Mouse (Mus musculus) cerebellum, adult 18-20 months (tissue): Measurements from ENCODE around the gene Sec24d.

Source experiments
- DNase-seq, 2 experiments: peaks; one replicate each; pipeline ENCODE4 v3.0.0; 2021

The Sec24d gene

GRCm38 (mm10) chr3:123298283-123298682, 31.0 kb downstream of the Sec24d start:
- DNase-seq: peak; percentile 76 to 78

DNA sequence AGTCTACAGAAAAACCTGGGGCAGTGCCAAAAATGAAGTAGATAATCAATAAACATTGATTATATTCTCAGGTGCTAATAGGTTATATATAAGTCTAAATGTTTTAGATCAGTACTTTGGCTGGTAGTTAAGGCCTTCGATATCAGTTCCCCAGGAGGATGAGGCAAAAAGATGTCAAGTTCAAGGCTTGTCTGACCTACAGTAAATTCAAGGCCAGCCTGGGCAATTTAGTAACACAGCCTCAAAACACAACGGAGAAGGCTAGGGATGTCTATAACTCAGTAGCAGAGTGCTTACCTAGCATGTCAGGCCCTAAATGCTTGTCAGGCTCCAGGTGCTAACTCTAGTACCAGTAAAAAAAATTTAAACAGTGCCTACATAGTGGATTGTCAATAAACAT, 34.3 kb downstream of the Sec24d start:
- no peak for DNase-seq

- DNase-seq: no peak
These were observed 38.4 kb downstream of the Sec24d start for GRCm38 (mm10) chr3:123305611-123306010.

DNA sequence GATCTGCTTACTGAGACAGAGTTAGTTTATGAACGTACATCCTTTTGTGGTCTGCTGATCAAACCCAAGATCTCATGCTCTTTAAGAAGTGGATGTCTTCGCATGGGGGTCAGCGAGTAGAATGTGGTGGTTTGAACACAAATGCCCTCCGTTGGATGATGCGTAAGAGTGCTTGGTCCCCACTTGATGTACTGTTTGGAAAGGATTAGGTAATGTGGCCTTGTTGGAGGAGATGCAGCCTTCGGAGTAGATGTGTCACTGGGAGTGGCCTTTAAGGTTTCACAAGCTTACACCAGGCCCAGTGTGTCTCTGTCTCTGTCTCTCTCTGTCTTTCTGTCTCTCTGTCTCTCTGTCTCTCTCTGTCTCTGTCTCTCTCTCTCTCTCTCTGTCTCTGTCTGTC, 40.2 kb downstream of the Sec24d start:
- no peak for DNase-seq

- DNase-seq: no peak
These were observed 41.9 kb downstream of the Sec24d start for GRCm38 (mm10) chr3:123309141-123309540.

- no peak for DNase-seq
These were observed 45.3 kb downstream of the Sec24d start for GRCm38 (mm10) chr3:123312477-123313062.

- no peak for DNase-seq
These were observed 46.2 kb downstream of the Sec24d start for GRCm38 (mm10) chr3:123313477-123313876.

DNA sequence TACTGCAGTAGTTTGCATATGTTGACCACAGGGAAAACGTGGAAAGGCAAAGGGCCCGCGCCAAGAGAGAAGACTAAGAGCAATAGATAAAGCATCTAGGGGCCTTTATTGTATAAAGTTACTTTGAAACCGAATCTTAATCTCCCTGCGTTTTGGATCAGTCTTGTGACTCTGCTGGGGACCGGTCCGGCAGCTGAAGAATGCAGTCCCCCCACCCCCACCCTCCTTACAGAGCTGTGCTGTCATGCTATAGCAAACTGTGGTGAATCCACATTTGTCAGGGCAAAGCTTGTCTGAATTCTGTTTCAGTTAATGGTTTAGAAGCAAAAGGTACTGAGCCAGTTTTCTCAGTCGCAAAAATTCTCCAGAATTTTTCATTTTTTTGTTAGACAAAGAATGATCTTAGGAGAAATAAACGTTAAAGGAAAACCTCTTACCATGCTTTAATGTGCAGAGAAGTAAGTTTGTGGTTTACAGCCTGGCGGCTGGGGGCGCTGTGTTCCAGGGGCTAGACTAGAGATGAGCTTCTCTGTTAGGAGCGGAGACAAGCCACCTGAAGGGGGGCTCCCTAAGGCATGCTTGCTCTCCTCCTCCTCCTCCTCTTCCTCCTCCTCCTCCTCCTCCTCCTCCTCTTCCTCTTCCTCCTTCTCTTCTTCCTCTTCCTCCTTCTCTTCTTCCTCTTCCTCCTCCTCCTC, 46.8 kb downstream of the Sec24d start:
- no peak for DNase-seq

- DNase-seq: no peak
These were observed 48.8 kb downstream of the Sec24d start for GRCm38 (mm10) chr3:123316066-123316465.

DNA sequence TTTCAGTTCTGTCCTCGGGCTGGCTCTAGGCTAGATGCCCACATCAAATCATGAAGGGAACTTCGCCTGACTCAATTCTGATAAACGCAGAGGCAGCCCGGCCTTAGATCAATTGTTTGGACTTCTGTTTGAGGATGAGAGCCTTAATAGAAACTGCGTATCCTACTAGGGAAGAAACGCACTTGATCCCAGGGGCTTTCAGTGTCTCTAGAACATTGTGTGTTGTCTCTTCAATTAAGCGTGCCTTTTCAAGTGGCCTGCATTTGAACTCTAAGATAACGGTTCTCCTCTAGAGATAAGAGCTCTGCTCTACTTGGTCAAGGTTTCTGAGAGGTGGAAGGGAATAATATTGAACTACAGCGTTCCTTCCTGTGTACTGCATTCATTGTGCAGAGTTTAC, 49.8 kb downstream of the Sec24d start:
- DNase-seq: no peak

GRCm38 (mm10) chr3:123320341-123320740, 53.1 kb downstream of the Sec24d start:
- no peak for DNase-seq

DNA sequence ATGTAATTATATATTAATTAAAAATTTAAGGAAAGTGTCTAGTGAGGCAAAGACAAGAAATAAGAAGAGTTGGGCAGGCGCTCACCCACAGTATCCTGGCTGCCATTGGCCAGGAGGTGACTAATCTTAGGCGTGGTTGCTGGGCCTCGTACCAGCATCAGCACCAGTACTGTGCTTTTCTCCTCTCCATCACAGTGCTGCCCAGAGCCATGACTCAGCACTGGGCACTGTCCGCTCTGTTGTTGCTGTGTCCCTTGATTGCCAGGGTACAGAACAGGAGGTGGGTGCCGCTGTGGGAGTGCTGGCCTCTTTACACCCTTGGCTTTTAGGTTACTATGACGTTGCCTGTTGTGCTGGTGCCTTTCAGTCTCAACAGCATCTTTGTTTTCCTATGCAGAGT, 54.4 kb downstream of the Sec24d start:
- DNase-seq: peak; percentile 5 to 9

- DNase-seq: peak in 1 of 2 experiments; percentile 36
These were observed 54.9 kb downstream of the Sec24d start for GRCm38 (mm10) chr3:123322147-123322546.

- DNase-seq: no peak
These were observed 57.1 kb downstream of the Sec24d start for GRCm38 (mm10) chr3:123324326-123324725.

DNA sequence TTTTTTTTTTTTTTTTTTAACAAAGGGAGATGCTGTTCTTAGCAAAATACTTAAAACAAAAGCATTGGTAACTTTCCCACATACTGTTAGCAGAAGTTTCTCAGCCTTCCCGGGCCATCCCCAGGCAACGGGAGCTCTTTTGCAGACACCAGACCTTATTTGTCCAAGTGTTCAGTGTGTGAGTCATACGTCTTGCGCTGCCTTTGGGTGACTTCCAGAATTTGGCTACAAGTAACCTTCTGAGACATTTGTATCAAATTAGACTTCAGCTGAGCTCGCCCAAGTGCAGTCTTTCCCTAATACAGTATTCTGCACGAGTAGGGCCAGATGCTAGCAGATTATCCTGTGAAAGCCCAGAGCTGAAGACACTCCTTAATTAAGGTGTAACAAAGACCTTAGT, 62.0 kb downstream of the Sec24d start:
- DNase-seq: no peak

DNA sequence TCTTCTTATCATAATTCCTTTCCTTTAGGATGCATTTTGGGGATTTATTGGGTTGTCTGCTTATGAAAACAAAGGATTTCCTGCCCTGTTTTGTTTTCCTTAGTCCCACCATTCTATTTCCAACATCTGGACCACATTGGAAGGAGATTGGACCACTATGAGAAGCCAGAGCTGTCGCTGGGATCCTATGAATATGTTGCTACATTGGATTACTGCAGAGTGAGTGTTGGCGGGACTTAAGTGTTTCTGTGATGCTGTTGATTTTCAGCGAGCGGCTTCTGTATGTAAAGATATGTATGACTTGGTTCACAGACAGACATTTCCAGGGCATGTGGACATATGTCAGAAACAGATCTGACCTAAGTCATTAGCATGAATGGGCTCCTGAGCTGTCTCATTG, 63.0 kb downstream of the Sec24d start:
- no peak for DNase-seq

- no peak for DNase-seq
These were observed 65.2 kb downstream of the Sec24d start for GRCm38 (mm10) chr3:123332330-123333054.

- DNase-seq: no peak
These were observed 65.8 kb downstream of the Sec24d start for GRCm38 (mm10) chr3:123333055-123333424.

DNA sequence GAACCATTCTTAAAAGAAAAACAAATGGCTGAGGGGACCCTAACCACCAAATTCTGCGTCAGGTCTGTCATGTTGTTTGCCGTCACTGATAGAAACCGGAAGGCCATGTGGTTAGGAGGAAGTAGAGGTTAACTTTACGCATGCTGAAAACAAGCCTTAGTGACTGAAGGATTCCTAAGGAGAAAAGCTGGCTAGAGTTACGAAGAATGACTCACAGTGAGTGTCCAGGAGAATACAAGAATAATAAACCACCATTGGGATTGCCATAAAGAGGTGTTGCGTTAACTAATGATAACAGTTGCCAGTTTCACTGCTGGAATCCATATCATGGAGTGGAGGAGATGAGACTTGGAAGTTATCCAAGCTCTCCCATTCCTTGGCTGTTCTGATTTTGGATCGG, 67.7 kb downstream of the Sec24d start:
- DNase-seq: no peak

GRCm38 (mm10) chr3:123335480-123335879, 68.2 kb downstream of the Sec24d start:
- DNase-seq: no peak

GRCm38 (mm10) chr3:123336455-123336854, 69.2 kb downstream of the Sec24d start:
- no peak for DNase-seq

DNA sequence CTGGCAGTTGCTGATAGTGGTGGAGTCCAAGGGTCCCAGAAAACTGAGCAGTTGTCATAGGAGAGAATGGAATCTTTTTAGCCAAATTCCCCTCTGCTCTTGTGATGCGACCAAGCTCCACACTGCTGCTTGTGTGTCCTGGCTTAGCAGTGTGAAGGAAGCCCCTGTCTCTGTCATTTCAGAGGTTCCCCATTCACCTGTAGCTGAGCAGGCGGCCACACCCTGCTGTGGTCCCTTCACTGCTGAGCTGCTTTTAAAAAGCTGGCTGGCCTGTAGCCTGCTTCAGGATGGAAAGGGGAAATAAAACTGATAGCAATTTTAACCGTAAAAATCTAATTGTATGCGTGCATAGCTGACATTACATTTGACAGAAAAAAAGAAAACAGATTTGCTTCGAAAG, 69.7 kb downstream of the Sec24d start:
- DNase-seq: no peak

- no peak for DNase-seq
These were observed 70.6 kb downstream of the Sec24d start for GRCm38 (mm10) chr3:123337853-123338252.

DNA sequence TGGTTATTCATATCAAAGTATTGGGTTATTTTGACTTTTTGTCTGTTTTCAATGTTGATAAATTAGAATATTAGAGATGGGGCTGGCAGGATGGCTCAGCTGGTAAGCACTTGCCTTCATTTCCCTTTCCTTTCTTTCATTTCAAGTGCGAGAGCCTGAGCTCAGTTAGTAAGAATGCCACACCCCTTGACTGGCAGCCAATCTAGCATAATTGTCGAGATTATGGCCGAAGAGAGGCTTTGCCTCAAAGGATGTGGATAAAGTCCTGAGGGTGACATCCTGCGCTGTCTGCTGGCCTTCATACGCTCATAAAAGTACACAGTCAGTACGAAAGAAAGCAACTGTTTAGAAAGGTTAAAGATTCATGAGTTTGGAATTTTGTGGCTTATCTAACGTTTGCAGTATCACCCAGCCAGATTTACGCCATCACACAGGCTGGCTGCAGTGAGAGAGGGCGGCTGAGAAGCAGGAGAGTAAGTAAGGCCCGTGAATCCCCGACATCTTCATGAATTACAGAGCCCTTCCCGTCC, 71.5 kb downstream of the Sec24d start:
- no peak for DNase-seq
